Mouse (Mus musculus) liver, embryonic 13.5 days (tissue): ENCODE measurements around the gene Crygb. TPM values are rescaled to one million over a fixed set of nuclear protein-coding genes. Genes with fewer than 3 reads are reported as not detected.
"Not testable (repeated sequence)": the region's sequence is repeated elsewhere in the genome, so short reads cannot be mapped to it uniquely, and the experiment has no call there.

Source experiments
- ATAC-seq: fragments of 200-750 bp; cut with Nextera tagmentation; 2 replicates; pipeline ENCODE4 v1.8.0; 2017; ENCODE audit warnings: low read depth, mild to moderate bottlenecking, moderate number of reproducible peaks, moderate library complexity
- DNase-seq: peaks from one replicate; pipeline ENCODE4 v3.0.0; 2022
- H3K27ac ChIP-seq: fragments of 300-500 bp; sonication (generic); 2 replicates; pipeline ENCODE4 v1.5.1; 2015; ENCODE audit warnings: moderate library complexity, mild to moderate bottlenecking, inconsistent platforms
- H3K27me3 ChIP-seq: fragments of 300-500 bp; sonication (generic); 2 replicates; pipeline ENCODE4 v1.6.1; 2015; ENCODE audit warnings: mild to moderate bottlenecking, inconsistent platforms
- H3K36me3 ChIP-seq: fragments of 300-500 bp; sonication (generic); 2 replicates; pipeline ENCODE4 v1.6.1; 2015; ENCODE audit warnings: mild to moderate bottlenecking, inconsistent platforms
- H3K4me1 ChIP-seq: fragments of 300-500 bp; sonication (generic); replicated peaks from 2 replicates; pipeline ENCODE4 v1.6.1; 2015; ENCODE audit warnings: inconsistent platforms
- H3K4me2 ChIP-seq: fragments of 300-500 bp; sonication (generic); 2 replicates; pipeline ENCODE4 v1.6.1; 2015; ENCODE audit warnings: inconsistent platforms, mild to moderate bottlenecking, moderate library complexity
- H3K4me3 ChIP-seq: fragments of 300-500 bp; sonication (generic); replicated peaks from 2 replicates; pipeline ENCODE4 v1.5.1; 2015; ENCODE audit warnings: mild to moderate bottlenecking, inconsistent platforms
- H3K9ac ChIP-seq: fragments of 300-500 bp; sonication (generic); 2 replicates; pipeline ENCODE4 v1.6.1; 2015; ENCODE audit warnings: mild to moderate bottlenecking, inconsistent platforms
- H3K9me3 ChIP-seq: fragments of 300-500 bp; sonication (generic); replicated peaks from 2 replicates; pipeline ENCODE4 v1.6.1; 2016; ENCODE audit warnings: inconsistent platforms
- WGBS: fragments of 180-500 bp; shearing (Covaris S2); methylation state at CpG from one replicate; pipeline ENCODE4 v1.1.7; 2015; ENCODE audit not compliant: insufficient replicate concordance; 5-methylcytosine and 5-hydroxymethylcytosine counted together
- polyA plus RNA-seq: library from polyadenylated mRNA; unstranded; fragments of >200 nt; fragmentation: Nextera tagmentation; extraction: Ambion mirVana; gene quantifications from 2 replicates; pipeline ENCODE4 v1.2.1, GENCODE M21; 2015

Crygb gene
- polyA plus RNA-seq, 1 experiment from 2014 or later: not detected

- Histone ChIP-seq H3K4me3 (no peak overlapping the region), H3K9me3 (no peaks in the 10 kb centered on the region), H3K4me2 (no peak overlapping the region), H3K36me3 (no peaks in the 10 kb centered on the region), H3K27me3 (no peaks in the 10 kb centered on the region), H3K27ac (no peak overlapping the region), H3K9ac (no peak overlapping the region), H3K4me1 (no peaks in the 10 kb centered on the region)
- ATAC-seq (no peak), DNase-seq (no peak)
- WGBS: 78% methylated on average over 15 of the region's 15 CpGs
Observed at GRCm38 (mm10) chr1:65064201-65064600, 17.9 kb downstream of the Crygb start.

GRCm38 (mm10) chr1:65063352-65063751 is 18.7 kb downstream of the Crygb start, which contains the start of gene Crygd:
Gene Crygd, minus strand, starts transcription at chr1:65063452.
- H3K9me3 ChIP-seq: no peaks in the 10 kb centered on the region
- H3K4me1 ChIP-seq: no peaks in the 10 kb centered on the region
- DNase-seq (no peak), ATAC-seq (no peak)
- WGBS: 71% methylated on average over 8 of the region's 8 CpGs
- no peak within 1 kb of the TSS for H3K4me3 ChIP-seq
- no peaks in the 10 kb centered on the region for H3K36me3 ChIP-seq
- no peak within 1 kb of the TSS for H3K27ac ChIP-seq
- H3K4me2 ChIP-seq: no peak within 1 kb of the TSS
- no peaks in the 10 kb centered on the region for H3K27me3 ChIP-seq
- H3K9ac ChIP-seq: no peak within 1 kb of the TSS

- Histone ChIP-seq H3K4me1 (no peaks in the 10 kb centered on the region), H3K9me3 (no peaks in the 10 kb centered on the region), H3K4me3 (no peak overlapping the region), H3K9ac (no peak overlapping the region), H3K27me3 (no peaks in the 10 kb centered on the region), H3K27ac (no peak overlapping the region), H3K36me3 (no peaks in the 10 kb centered on the region), H3K4me2 (no peak overlapping the region)
- ATAC-seq (no peak), DNase-seq (no peak)
- 40% methylated on average over 2 of the region's 2 CpGs for WGBS
Observed at GRCm38 (mm10) chr1:65052140-65052539, 29.9 kb downstream of the Crygb start.

- no peaks in the 10 kb centered on the region for H3K4me1 ChIP-seq
- no peaks in the 10 kb centered on the region for H3K36me3 ChIP-seq
- no peak for DNase-seq
- no peak overlapping the region for H3K4me3 ChIP-seq
- no peak for ATAC-seq
- 64% methylated on average over 7 of the region's 7 CpGs for WGBS
- H3K9ac ChIP-seq: no peak overlapping the region
- H3K27ac ChIP-seq: no peak overlapping the region
- H3K9me3 ChIP-seq: no peaks in the 10 kb centered on the region
- H3K4me2 ChIP-seq: no peak overlapping the region
- H3K27me3 ChIP-seq: no peaks in the 10 kb centered on the region
Observed at GRCm38 (mm10) chr1:65051696-65052095, 30.4 kb downstream of the Crygb start.

GRCm38 (mm10) chr1:65050952-65051351 is 31.1 kb downstream of the Crygb start, which contains the start of gene Cryge:
Gene Cryge, minus strand, starts transcription at chr1:65051149.
- not testable (repeated sequence) for H3K4me1 ChIP-seq, ATAC-seq, H3K9me3 ChIP-seq, H3K9ac ChIP-seq, H3K27me3 ChIP-seq, H3K27ac ChIP-seq, H3K4me3 ChIP-seq, DNase-seq, H3K4me2 ChIP-seq, H3K36me3 ChIP-seq
- WGBS: 72% methylated on average over 12 of the region's 12 CpGs

GRCm38 (mm10) chr1:65048781-65049180 is 33.3 kb downstream of the Crygb start:
- ATAC-seq (no peak), DNase-seq (no peak)
- no peak overlapping the region for H3K9ac ChIP-seq
- H3K4me3 ChIP-seq: no peak overlapping the region
- WGBS: 58% methylated on average over 12 of the region's 12 CpGs
- H3K36me3 ChIP-seq: no peaks in the 10 kb centered on the region
- H3K27me3 ChIP-seq: no peaks in the 10 kb centered on the region
- no peaks in the 10 kb centered on the region for H3K4me1 ChIP-seq
- H3K9me3 ChIP-seq: no peaks in the 10 kb centered on the region
- H3K27ac ChIP-seq: no peak overlapping the region
- no peak overlapping the region for H3K4me2 ChIP-seq

- 24% methylated on average over 8 of the region's 8 CpGs for WGBS
- H3K9me3 ChIP-seq: no peaks in the 10 kb centered on the region
- H3K4me3 ChIP-seq: no peak overlapping the region
- no peaks in the 10 kb centered on the region for H3K27me3 ChIP-seq
- no peak overlapping the region for H3K27ac ChIP-seq
- no peak overlapping the region for H3K9ac ChIP-seq
- ATAC-seq (no peak), DNase-seq (no peak)
- no peaks in the 10 kb centered on the region for H3K36me3 ChIP-seq
- H3K4me1 ChIP-seq: no peaks in the 10 kb centered on the region
- no peak overlapping the region for H3K4me2 ChIP-seq
Observed at GRCm38 (mm10) chr1:65046401-65047109, 35.5 kb downstream of the Crygb start.

GRCm38 (mm10) chr1:65043433-65043832 is 38.7 kb downstream of the Crygb start:
- Histone ChIP-seq H3K9ac (no peak overlapping the region), H3K36me3 (no peaks in the 10 kb centered on the region), H3K27me3 (no peaks in the 10 kb centered on the region), H3K4me3 (no peak overlapping the region), H3K4me2 (no peak overlapping the region), H3K27ac (no peak overlapping the region), H3K4me1 (no peaks in the 10 kb centered on the region), H3K9me3 (no peaks in the 10 kb centered on the region)
- ATAC-seq (no peak), DNase-seq (no peak)
- WGBS: 68% methylated on average over 2 of the region's 2 CpGs

- 79% methylated on average over 3 of the region's 3 CpGs for WGBS
- ATAC-seq (no peak), DNase-seq (no peak)
- no peaks in the 10 kb centered on the region for H3K27me3 ChIP-seq
- no peak overlapping the region for H3K27ac ChIP-seq
- no peaks in the 10 kb centered on the region for H3K4me1 ChIP-seq
- no peak overlapping the region for H3K4me3 ChIP-seq
- no peak overlapping the region for H3K4me2 ChIP-seq
- no peaks in the 10 kb centered on the region for H3K9me3 ChIP-seq
- no peaks in the 10 kb centered on the region for H3K36me3 ChIP-seq
- no peak overlapping the region for H3K9ac ChIP-seq
Observed at GRCm38 (mm10) chr1:65041837-65042236, 40.3 kb downstream of the Crygb start.

GRCm38 (mm10) chr1:65040806-65041205 is 41.3 kb downstream of the Crygb start:
- H3K9me3 ChIP-seq: no peaks in the 10 kb centered on the region
- DNase-seq (no peak), ATAC-seq (no peak)
- no peaks in the 10 kb centered on the region for H3K36me3 ChIP-seq
- no peak overlapping the region for H3K4me3 ChIP-seq
- WGBS: 65% methylated on average over 6 of the region's 6 CpGs
- H3K27ac ChIP-seq: no peak overlapping the region
- no peak overlapping the region for H3K9ac ChIP-seq
- H3K27me3 ChIP-seq: no peaks in the 10 kb centered on the region
- no peaks in the 10 kb centered on the region for H3K4me1 ChIP-seq
- H3K4me2 ChIP-seq: no peak overlapping the region

- Histone ChIP-seq H3K4me1 (no peaks in the 10 kb centered on the region), H3K4me3 (no peak overlapping the region), H3K4me2 (no peak overlapping the region), H3K9ac (no peak overlapping the region), H3K9me3 (no peaks in the 10 kb centered on the region), H3K27ac (no peak overlapping the region), H3K36me3 (no peaks in the 10 kb centered on the region), H3K27me3 (no peaks in the 10 kb centered on the region)
- WGBS: 60% methylated on average over 3 of the region's 3 CpGs
- ATAC-seq: no peak
- no peak for DNase-seq
Observed at GRCm38 (mm10) chr1:65039679-65040078, 42.4 kb downstream of the Crygb start.

- no peaks in the 10 kb centered on the region for H3K36me3 ChIP-seq
- no peaks in the 10 kb centered on the region for H3K27me3 ChIP-seq
- H3K4me1 ChIP-seq: no peaks in the 10 kb centered on the region
- H3K4me3 ChIP-seq: no peak overlapping the region
- H3K4me2 ChIP-seq: no peak overlapping the region
- no peak overlapping the region for H3K27ac ChIP-seq
- 24% methylated on average over 2 of the region's 2 CpGs for WGBS
- ATAC-seq (no peak), DNase-seq (no peak)
- no peak overlapping the region for H3K9ac ChIP-seq
- H3K9me3 ChIP-seq: no peaks in the 10 kb centered on the region
Observed at GRCm38 (mm10) chr1:65037542-65037941, 44.5 kb downstream of the Crygb start.
